Mouse (Mus musculus): ENCODE results near the gene Arhgap11a.

DNA sequence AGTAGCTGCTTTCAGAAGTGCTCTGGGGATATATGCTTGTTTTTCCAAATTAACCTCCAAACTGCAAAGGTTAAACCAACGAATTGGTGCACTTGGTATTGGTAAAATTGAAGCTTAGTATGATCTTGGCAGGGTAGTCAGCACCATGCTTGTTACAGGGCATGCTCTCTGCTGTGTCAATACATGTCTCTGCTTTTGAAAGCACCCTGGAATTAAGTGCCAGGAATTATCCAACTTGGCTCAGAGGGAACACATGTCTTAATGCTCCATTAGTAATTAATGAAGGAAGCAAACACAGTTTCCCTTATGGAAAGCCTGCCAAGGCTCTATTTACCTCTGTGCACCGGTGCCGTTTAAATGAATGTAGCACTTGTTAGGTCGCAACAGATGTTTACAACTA is 53.3 kb downstream of the Arhgap11a start:
- TF ChIP-seq POLR2A (IDR thresholded peaks at IDR 0.05; ENCODE audit: insufficient read depth, low read depth, low read length) (no peak), CTCF (IDR thresholded peaks at IDR 0.05; ENCODE audit: insufficient read depth, low read depth, low read length) (no peak)
